Mouse (Mus musculus) heart, postnatal 14 days (tissue): ENCODE measurements around the gene Olfr893. TPM values are rescaled to one million over a fixed set of nuclear protein-coding genes. Genes with fewer than 3 reads are reported as not detected.
"Not testable (repeated sequence)": the region's sequence is repeated elsewhere in the genome, so short reads cannot be mapped to it uniquely, and the experiment has no call there.

Source experiments
- DNase-seq, 2 experiments: peaks; one replicate each; pipeline ENCODE4 v3.0.0; 2021 to 2022
- intact Hi-C: fragments of 180-260 bp; cut with DNase I; formaldehyde crosslinking; loops from one replicate; pipeline ENCODE4 v1.15.1; 2025
- long read RNA-seq, 2 experiments: library from polyadenylated mRNA; stranded (forward); transcript quantifications; one replicate each; pipeline ENCODE4 v2.0.0; 2021
- total RNA-seq, 2 experiments: library from RNA; stranded (reverse); gene quantifications; 2 replicates each; pipeline ENCODE4 v1.2.3; 2021

Gene Olfr893
- total RNA-seq, result not detected
- long read RNA-seq, experiment 1, result 0 reads
- long read RNA-seq, experiment 2, result 0 reads

GRCm38 (mm10) chr9:38208065-38208464 is at the start of gene Olfr893:
Gene Olfr893 (plus strand): TSS chr9:38208365.
- no peak for DNase-seq
- intact Hi-C loops, result loop anchor here (10.0 kb wide), 1 partner anchor 413 kb away; no protein-coding TSS in a partner anchor

GRCm38 (mm10) chr9:38168341-38168740 is 39.8 kb upstream of the Olfr893 start:
- intact Hi-C loops, DNase-seq: not testable (repeated sequence)

GRCm38 (mm10) chr9:38180721-38181120 is 27.4 kb upstream of the Olfr893 start, which contains the start of gene Olfr891:
Gene Olfr891 (minus strand): TSS chr9:38180821.
- intact Hi-C loops, result no loop called here
- DNase-seq, result no peak

- DNase-seq, result no peak
- intact Hi-C loops, result no loop called here
Observed at GRCm38 (mm10) chr9:38217755-38218154, 9.6 kb downstream of the Olfr893 start, which contains the start of gene Olfr894. Gene Olfr894 (plus strand): TSS chr9:38218055.

- intact Hi-C loops, result no loop called here
- DNase-seq, result no peak
Observed at GRCm38 (mm10) chr9:38252474-38252873, 44.3 kb downstream of the Olfr893 start, which contains the start of gene Olfr143. Gene Olfr143 (plus strand): TSS chr9:38252774.

Other genes with a start within 250 kb of the Olfr893 start
- not detected for gene Olfr881, start 216.5 kb upstream of the Olfr893 start, total RNA-seq
- not detected for gene Olfr883, start 182.6 kb upstream of the Olfr893 start, total RNA-seq
- not detected for gene Olfr884, start 161.8 kb upstream of the Olfr893 start, total RNA-seq
- gene Olfr885, start 147.0 kb upstream of the Olfr893 start, total RNA-seq, result not detected
- gene Olfr887, start 124.3 kb upstream of the Olfr893 start, total RNA-seq, result not detected
- not detected for gene Olfr888, start 100.2 kb upstream of the Olfr893 start, total RNA-seq
- not detected for gene Olfr889, start 93.2 kb upstream of the Olfr893 start, total RNA-seq
- not detected for gene Olfr890, start 65.8 kb upstream of the Olfr893 start, total RNA-seq
- gene Olfr891, start 27.5 kb upstream of the Olfr893 start, total RNA-seq, result not detected
- gene Olfr894, start 9.7 kb downstream of the Olfr893 start, total RNA-seq, result not detected
- not detected for gene Olfr143, start 44.4 kb downstream of the Olfr893 start, total RNA-seq
- not detected for gene Olfr895, start 59.5 kb downstream of the Olfr893 start, total RNA-seq
- gene Olfr896-ps1, start 82.7 kb downstream of the Olfr893 start, total RNA-seq, result not detected
- not detected for gene Olfr25, start 120.7 kb downstream of the Olfr893 start, total RNA-seq
- gene Olfr898, start 140.0 kb downstream of the Olfr893 start, total RNA-seq, result not detected
- not detected for gene Olfr250, start 158.5 kb downstream of the Olfr893 start, total RNA-seq
- not detected for gene Olfr251, start 168.7 kb downstream of the Olfr893 start, total RNA-seq
- gene Olfr147, start 193.3 kb downstream of the Olfr893 start, total RNA-seq, result not detected
- not detected for gene Olfr901, start 221.1 kb downstream of the Olfr893 start, total RNA-seq
- gene Olfr902, start 239.3 kb downstream of the Olfr893 start, total RNA-seq, result not detected